Mouse (Mus musculus): ENCODE measurements around the gene Tnni3k.

DNA sequence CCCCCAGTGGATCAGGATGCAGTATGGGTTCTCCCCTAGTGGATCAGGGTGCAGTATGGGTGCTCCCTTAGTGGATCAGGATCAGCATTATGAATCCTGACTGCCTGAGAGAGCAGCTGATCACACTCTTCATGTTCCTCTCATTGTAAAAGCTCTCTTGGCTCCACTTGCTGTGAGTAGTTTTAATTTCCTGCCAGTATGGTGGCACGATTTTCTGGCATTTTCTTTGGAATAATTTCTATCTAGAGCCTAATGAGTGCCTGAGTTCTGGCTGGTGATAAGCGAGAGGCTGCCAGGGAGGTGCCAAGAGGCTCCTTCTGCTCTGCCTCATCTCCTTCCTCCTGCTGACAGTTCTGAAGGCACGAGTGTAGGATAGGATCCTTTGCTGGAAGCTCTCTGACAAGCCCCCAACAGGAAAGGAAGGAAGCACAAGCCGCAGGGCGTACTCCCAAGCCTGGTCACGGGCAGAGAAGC lies 109.5 kb downstream of the Tnni3k start:
- no peak for TF ChIP-seq POLR2A (IDR thresholded peaks at IDR 0.05; ENCODE audit: control insufficient read depth, low read depth, low read length)
- TF ChIP-seq CTCF (IDR thresholded peaks at IDR 0.05; ENCODE audit: control insufficient read depth, insufficient read depth, insufficient replicate concordance, low read depth, low read length): no peak
